Mouse (Mus musculus) forebrain, postnatal 0 days (tissue): Measurements from ENCODE around the gene Mrtfa. TPM values are rescaled to one million over a fixed set of nuclear protein-coding genes. Genes with fewer than 3 reads are reported as not detected.

Experiments used
- ATAC-seq: fragments of 200-750 bp; cut with Nextera tagmentation; 2 replicates; pipeline ENCODE4 v1.8.0; 2017; ENCODE audit warnings: mild to moderate bottlenecking, moderate library complexity
- DNase-seq: peaks from one replicate; pipeline ENCODE4 v3.0.0-alpha.2; 2015
- H3K27ac ChIP-seq: fragments of 300-500 bp; sonication (generic); 2 replicates; pipeline ENCODE4 v1.5.1; 2014; ENCODE audit warnings: low read depth, mild to moderate bottlenecking, antibody characterized with exemption, low read length, moderate library complexity, mixed read lengths
- H3K27me3 ChIP-seq: fragments of 300-500 bp; sonication (generic); 2 replicates; pipeline ENCODE4 v1.6.1; 2014; ENCODE audit warnings: mild to moderate bottlenecking, low read length, mixed read lengths; ENCODE audit not compliant: insufficient read depth
- H3K36me3 ChIP-seq: fragments of 300-500 bp; sonication (generic); 2 replicates; pipeline ENCODE4 v1.6.1; 2014; ENCODE audit warnings: mild to moderate bottlenecking, moderate library complexity; ENCODE audit not compliant: insufficient read depth
- H3K4me1 ChIP-seq: fragments of 300-500 bp; sonication (generic); 2 replicates; pipeline ENCODE4 v1.6.1; 2014; ENCODE audit warnings: antibody characterized with exemption; ENCODE audit not compliant: insufficient read depth
- H3K4me2 ChIP-seq: fragments of 300-500 bp; sonication (generic); 2 replicates; pipeline ENCODE4 v1.6.1; 2014; ENCODE audit warnings: low read depth, mild to moderate bottlenecking, moderate library complexity
- H3K4me3 ChIP-seq: fragments of 300-500 bp; sonication (generic); 2 replicates; pipeline ENCODE4 v1.5.1; 2014; ENCODE audit warnings: low read depth, low read length, mixed read lengths
- H3K9ac ChIP-seq: fragments of 300-500 bp; sonication (generic); 2 replicates; pipeline ENCODE4 v1.6.1; 2014; ENCODE audit warnings: mild to moderate bottlenecking
- H3K9me3 ChIP-seq: fragments of 300-500 bp; sonication (generic); 2 replicates; pipeline ENCODE4 v1.6.1; 2016; ENCODE audit warnings: low read length
- CTCF ChIP-seq: sonication (generic); IDR thresholded peaks from 2 replicates; pipeline ENCODE4 v1.5.1; 2016; ENCODE audit warnings: antibody characterized with exemption, control low read depth, low read depth
- whole genome bisulfite sequencing: fragments of 180-500 bp; shearing (Covaris S2); extraction: QIAGEN DNeasy Blood & Tissue Kit; methylation state at CpG from one replicate; pipeline ENCODE4 v1.1.7; 2014; 5-methylcytosine and 5-hydroxymethylcytosine counted together
- polyA plus RNA-seq: library from polyadenylated mRNA; unstranded; fragments of >200 nt; fragmentation: Nextera tagmentation; extraction: Ambion mirVana; gene quantifications from 2 replicates; pipeline ENCODE4 v1.2.1, GENCODE M21; 2015
- total RNA-seq: library from RNA; depleted of rRNA; stranded (reverse); fragments of >200 nt; gene quantifications from 2 replicates; pipeline ENCODE4 v1.2.3, GENCODE M21; 2014

The Mrtfa gene
- total and polyA plus RNA-seq, 2 experiments from 2014 or later = 19.6 to 26.0 TPM

GRCm38 (mm10) chr15:81158517-81159120 lies 31.9 kb downstream of the Mrtfa start:
- ATAC-seq (no peak), DNase-seq (no peak)
- H3K36me3 ChIP-seq = no peaks in the 10 kb centered on the region
- H3K4me2 ChIP-seq = no peak overlapping the region
- H3K27me3 ChIP-seq = no peaks in the 10 kb centered on the region
- H3K4me1 ChIP-seq = no peaks in the 10 kb centered on the region
- no peak overlapping the region for H3K27ac ChIP-seq
- no peak overlapping the region for H3K4me3 ChIP-seq
- WGBS = 84% methylated on average over 7 of the region's 7 CpGs
- no peak for TF ChIP-seq CTCF
- no peaks in the 10 kb centered on the region for H3K9me3 ChIP-seq
- H3K9ac ChIP-seq = no peak overlapping the region

DNA sequence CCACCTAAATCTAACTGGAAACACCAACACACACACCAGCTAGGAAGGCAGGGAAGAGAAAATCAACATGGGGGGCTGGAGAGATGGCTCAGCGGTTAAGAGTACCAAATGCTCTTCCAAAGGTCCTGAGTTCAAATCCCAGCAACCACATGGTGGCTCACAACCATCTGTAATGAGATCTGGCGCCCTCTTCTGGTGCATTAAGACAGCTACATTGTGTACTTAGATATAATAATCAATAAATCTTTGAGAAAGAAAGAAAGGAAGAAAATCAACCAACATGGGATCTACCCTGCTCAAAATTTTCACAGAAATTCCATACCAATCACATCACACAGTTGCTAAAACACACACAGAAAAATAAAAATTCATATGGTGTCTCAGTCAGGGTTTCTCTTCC lies 34.1 kb downstream of the Mrtfa start:
- H3K9me3 ChIP-seq = no peaks in the 10 kb centered on the region
- WGBS = 81% methylated on average over 2 of the region's 2 CpGs

GRCm38 (mm10) chr15:81155845-81156244 lies 34.7 kb downstream of the Mrtfa start:
- no peak for ATAC-seq
- 97% methylated on average over 3 of the region's 3 CpGs for WGBS

More for the DNA sequence above, 34.1 kb downstream of the Mrtfa start:
- ATAC-seq (no peak), DNase-seq (no peak)
- Histone ChIP-seq H3K27ac (no peak overlapping the region), H3K4me2 (no peak overlapping the region), H3K36me3 (no peaks in the 10 kb centered on the region), H3K4me1 (no peaks in the 10 kb centered on the region), H3K27me3 (no peaks in the 10 kb centered on the region), H3K4me3 (no peak overlapping the region), H3K9ac (no peak overlapping the region)
- TF ChIP-seq CTCF = no peak

GRCm38 (mm10) chr15:81154846-81155624 lies 35.5 kb downstream of the Mrtfa start:
- Histone ChIP-seq H3K27me3 (no peaks in the 10 kb centered on the region), H3K4me3 (no peak overlapping the region), H3K27ac (no peak overlapping the region), H3K4me2 (no peak overlapping the region), H3K36me3 (no peaks in the 10 kb centered on the region), H3K9ac (no peak overlapping the region), H3K4me1 (no peaks in the 10 kb centered on the region), H3K9me3 (no peaks in the 10 kb centered on the region)
- WGBS = 76% methylated on average over 2 of the region's 2 CpGs
- TF ChIP-seq CTCF = no peak
- ATAC-seq (no peak), DNase-seq (no peak)

More at GRCm38 (mm10) chr15:81155845-81156244, 34.7 kb downstream of the Mrtfa start:
- Histone ChIP-seq H3K4me2 (no peak overlapping the region), H3K27me3 (no peaks in the 10 kb centered on the region), H3K9me3 (no peaks in the 10 kb centered on the region), H3K4me1 (no peaks in the 10 kb centered on the region), H3K4me3 (no peak overlapping the region), H3K36me3 (no peaks in the 10 kb centered on the region), H3K27ac (no peak overlapping the region), H3K9ac (no peak overlapping the region)
- TF ChIP-seq CTCF = no peak
- no peak for DNase-seq

DNA sequence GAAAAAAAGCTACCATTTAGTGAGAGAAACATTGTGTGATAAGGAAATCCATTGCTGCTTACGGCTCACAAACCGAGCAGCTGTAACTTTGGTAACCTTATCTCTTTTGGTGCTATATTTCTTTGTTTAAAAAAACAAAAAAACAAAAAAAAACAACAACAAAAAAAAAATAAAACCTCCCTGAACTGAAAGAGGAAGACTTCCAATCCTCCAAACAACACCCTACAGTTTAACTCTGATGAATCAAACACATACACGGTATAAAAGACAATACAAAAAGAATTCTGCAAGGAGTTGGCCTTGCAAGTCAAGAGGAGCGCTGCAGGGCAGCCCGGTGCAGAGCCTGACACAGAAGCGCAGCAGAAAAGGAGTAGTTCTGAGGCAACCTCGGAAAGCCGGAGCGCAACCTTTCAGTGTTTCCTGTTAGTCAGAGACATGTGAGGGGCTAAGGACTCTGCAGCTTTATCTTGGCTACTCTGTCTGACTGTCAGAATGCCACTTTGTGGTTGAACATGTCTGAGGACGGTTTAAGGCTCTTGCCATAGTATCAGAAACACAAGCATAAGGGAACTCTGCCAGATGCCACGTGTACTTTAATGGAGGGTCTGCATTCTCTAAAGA lies 48.5 kb downstream of the Mrtfa start:
- ATAC-seq = no peak
- H3K4me2 ChIP-seq = no peak overlapping the region
- no peaks in the 10 kb centered on the region for H3K36me3 ChIP-seq
- H3K9me3 ChIP-seq = no peaks in the 10 kb centered on the region
- 66% methylated on average over 11 of the region's 11 CpGs for WGBS
- no peak overlapping the region for H3K27ac ChIP-seq
- no peaks in the 10 kb centered on the region for H3K4me1 ChIP-seq
- no peak for TF ChIP-seq CTCF
- no peak overlapping the region for H3K4me3 ChIP-seq
- H3K27me3 ChIP-seq = no peaks in the 10 kb centered on the region
- no peak overlapping the region for H3K9ac ChIP-seq
- DNase-seq = no peak

DNA sequence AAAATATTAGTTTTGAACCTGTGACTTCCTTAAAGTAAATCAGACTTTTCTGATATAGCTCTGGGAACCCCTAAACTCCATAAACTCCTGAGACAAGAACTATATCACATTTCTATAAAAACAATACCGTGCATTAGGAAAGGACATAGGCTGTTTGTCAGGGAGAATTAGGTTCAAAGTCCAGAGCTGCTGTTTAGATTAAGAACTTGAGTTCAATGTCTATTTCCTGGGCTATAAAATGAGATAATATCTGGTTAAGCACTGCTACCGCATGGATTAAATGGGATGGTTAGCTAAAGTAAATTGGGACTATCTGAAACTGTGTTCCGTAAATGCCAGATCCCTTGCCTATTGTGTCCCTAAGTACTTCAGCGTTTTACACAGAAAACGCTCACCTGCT lies 50.6 kb downstream of the Mrtfa start:
- Histone ChIP-seq H3K4me1 (no peaks in the 10 kb centered on the region), H3K9me3 (no peaks in the 10 kb centered on the region), H3K27me3 (no peaks in the 10 kb centered on the region), H3K27ac (no peak overlapping the region), H3K9ac (no peak overlapping the region), H3K36me3 (no peaks in the 10 kb centered on the region), H3K4me3 (no peak overlapping the region), H3K4me2 (no peak overlapping the region)
- no peak for ATAC-seq
- no peak for DNase-seq
- WGBS = 83% methylated on average over 5 of the region's 5 CpGs
- no peak for TF ChIP-seq CTCF

DNA sequence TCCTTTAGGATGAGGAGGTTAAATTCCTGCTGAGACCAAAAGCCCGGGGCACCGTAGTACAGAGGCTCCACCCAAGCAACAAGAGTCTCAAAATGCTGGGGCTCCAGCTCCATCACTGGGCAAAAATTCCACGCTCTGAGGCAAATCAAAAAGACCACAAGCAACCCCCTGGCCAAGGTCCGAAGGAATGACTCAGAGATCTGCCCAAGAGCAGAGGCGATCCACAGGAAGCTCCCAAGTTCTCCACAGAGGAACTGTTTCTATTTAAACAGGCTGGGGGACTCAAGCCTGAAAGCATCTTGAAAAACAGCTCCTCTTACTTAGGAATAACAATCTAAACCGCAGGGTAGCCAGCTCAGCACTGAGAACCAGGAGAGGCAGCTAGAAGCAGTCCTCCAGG lies 53.3 kb downstream of the Mrtfa start:
- H3K27me3 ChIP-seq = no peaks in the 10 kb centered on the region
- DNase-seq (no peak), ATAC-seq (no peak)
- no peak for TF ChIP-seq CTCF
- no peaks in the 10 kb centered on the region for H3K9me3 ChIP-seq
- H3K27ac ChIP-seq = no peak overlapping the region
- no peak overlapping the region for H3K4me3 ChIP-seq
- 39% methylated on average over 6 of the region's 6 CpGs for WGBS
- H3K36me3 ChIP-seq = no peaks in the 10 kb centered on the region
- H3K4me1 ChIP-seq = no peaks in the 10 kb centered on the region
- H3K4me2 ChIP-seq = no peak overlapping the region
- H3K9ac ChIP-seq = no peak overlapping the region
